ENCODE assay signal across 13 mouse cellular contexts in genomic region chr9:44254508-44255135, GRCm38 (mm10). TPM values are rescaled to one million over a fixed set of nuclear protein-coding genes. Genes with fewer than 3 reads are reported as not detected.
DNase-seq lines count a peak whose midpoint lies in the region; ATAC-seq and TF ChIP-seq lines count a peak whose summit lies in the region.
"Had no signal": no experiment of that assay in that cellular context is flagged by ENCODE, and none has a peak within 500 bp of the region (broad histone marks: within the 10 kb centered on the region; RNA-seq: fewer than 3 reads in every experiment).

No protein-coding gene starts in this region.

- no peak overlapping the region for H3K4me3 ChIP-seq in neural tube, embryonic 12.5 days
- H3K4me3 ChIP-seq in forebrain, embryonic 14.5 days (ENCODE audit: low read depth, low read length): no peak overlapping the region
- no peak overlapping the region for H3K4me3 ChIP-seq in limb, embryonic 11.5 days (ENCODE audit: low read depth, low read length)
- no peak overlapping the region for H3K4me3 ChIP-seq in neural tube, embryonic 14.5 days (ENCODE audit: low read depth, low read length)
- H3K4me3 ChIP-seq in gastrocnemius, adult 2 months: no peak overlapping the region
- H3K4me3 ChIP-seq: liver, embryonic 13.5 days had no signal

- H3K9ac ChIP-seq in neural tube, embryonic 12.5 days: no peak overlapping the region
- no peak overlapping the region for H3K9ac ChIP-seq in forebrain, embryonic 14.5 days (ENCODE audit: low read length)
- H3K9ac ChIP-seq in limb, embryonic 11.5 days (ENCODE audit: low read length): no peak overlapping the region
- H3K9ac ChIP-seq in neural tube, embryonic 14.5 days (replicated peaks; ENCODE audit: low read depth, low read length): no peak overlapping the region
- H3K9ac ChIP-seq: liver, embryonic 13.5 days had no signal

- peak overlapping the region; percentile 20; the same call in 1 of the 2 replicates for H3K4me2 ChIP-seq in neural tube, embryonic 12.5 days (replicated peaks)
- H3K4me2 ChIP-seq in forebrain, embryonic 14.5 days (ENCODE audit: low read length): 0 out of 2 replicates have a peak overlapping the region, but pooled peaks have one; percentile 14
- H3K4me2 ChIP-seq in limb, embryonic 11.5 days (ENCODE audit: low read depth, severe bottlenecking): no peak overlapping the region; the same call in 1 of the 2 replicates
- no peak overlapping the region for H3K4me2 ChIP-seq in neural tube, embryonic 14.5 days (ENCODE audit: low read depth, low read length)
- H3K4me2 ChIP-seq: liver, embryonic 13.5 days had no signal

- peak; percentile 68; the same call in 1 of the 2 replicates for ATAC-seq in neural tube, embryonic 12.5 days (ENCODE audit: low FRiP score, low read depth)
- peak; percentile 86 for ATAC-seq in forebrain, embryonic 14.5 days
- ATAC-seq in limb, embryonic 11.5 days (ENCODE audit: insufficient number of reproducible peaks, low FRiP score, low TSS enrichment, low read depth): no peak
- ATAC-seq in neural tube, embryonic 14.5 days (ENCODE audit: low read depth): no peak; the same call in none of the 2 replicates

- H3K9me3 ChIP-seq in neural tube, embryonic 12.5 days: no peaks in the 10 kb centered on the region
- H3K9me3 ChIP-seq in forebrain, embryonic 14.5 days (replicated peaks; ENCODE audit: control insufficient read depth, low read length): no peaks in the 10 kb centered on the region
- no peaks in the 10 kb centered on the region for H3K9me3 ChIP-seq in limb, embryonic 11.5 days (ENCODE audit: control insufficient read depth, low read length)
- no peaks in the 10 kb centered on the region for H3K9me3 ChIP-seq in neural tube, embryonic 14.5 days (ENCODE audit: control insufficient read depth, low read length)
- H3K9me3 ChIP-seq: liver, embryonic 13.5 days had no signal

- DNase-seq in neural tube, embryonic 10.5 days (ENCODE audit: extremely low spot score, low spot score): no peak
- DNase-seq in forebrain, embryonic 14.5 days (ENCODE audit: low spot score): peak; percentile 89
- DNase-seq in limb, embryonic 11.5 days (ENCODE audit: low spot score): peak; percentile 59
- no peak for DNase-seq in yolk sac, embryonic 10.5 days (ENCODE audit: low spot score)
- no peak for DNase-seq in gastrocnemius, adult 2 months
- no peak for DNase-seq in left cerebral cortex, postnatal 36 days (ENCODE audit: low spot score in 2 of 2)
- DNase-seq: liver, embryonic 13.5 days had no signal

- no peak overlapping the region for H3K27ac ChIP-seq in neural tube, embryonic 12.5 days
- peak overlapping the region; percentile 85 for H3K27ac ChIP-seq in forebrain, embryonic 14.5 days (ENCODE audit: low read depth, low read length)
- peak overlapping the region; percentile 76; the same call in 1 of the 2 replicates for H3K27ac ChIP-seq in limb, embryonic 11.5 days (replicated peaks; ENCODE audit: low read depth, low read length)
- H3K27ac ChIP-seq in neural tube, embryonic 14.5 days (ENCODE audit: low read depth, low read length): peak overlapping the region; percentile 40; the same call in 1 of the 2 replicates
- H3K27ac ChIP-seq in gastrocnemius, adult 2 months: no peak overlapping the region
- H3K27ac ChIP-seq: liver, embryonic 13.5 days; macrophage had no signal

- peaks cover 27% of the 10 kb centered on the region for H3K4me1 ChIP-seq in neural tube, embryonic 12.5 days
- H3K4me1 ChIP-seq in forebrain, embryonic 14.5 days (ENCODE audit: control insufficient read depth, insufficient read depth, low read length): peaks cover 28% of the 10 kb centered on the region
- peaks cover 15% of the 10 kb centered on the region for H3K4me1 ChIP-seq in limb, embryonic 11.5 days (ENCODE audit: control insufficient read depth, insufficient read depth, low read length)
- H3K4me1 ChIP-seq in neural tube, embryonic 14.5 days (ENCODE audit: control insufficient read depth, insufficient read depth, low read length): peaks cover 20% of the 10 kb centered on the region

- TF ChIP-seq CTCF in gastrocnemius, adult 2 months (IDR thresholded peaks at IDR 0.05): no peak

- no peaks in the 10 kb centered on the region for H3K27me3 ChIP-seq in neural tube, embryonic 12.5 days (replicated peaks)
- no peaks in the 10 kb centered on the region for H3K27me3 ChIP-seq in forebrain, embryonic 14.5 days (replicated peaks; ENCODE audit: control insufficient read depth, insufficient read depth, low read length)
- no peaks in the 10 kb centered on the region for H3K27me3 ChIP-seq in limb, embryonic 11.5 days (ENCODE audit: control insufficient read depth, insufficient read depth, low read length)
- H3K27me3 ChIP-seq in neural tube, embryonic 14.5 days (ENCODE audit: control insufficient read depth, insufficient read depth, low read length): no peaks in the 10 kb centered on the region
- H3K27me3 ChIP-seq: liver, embryonic 13.5 days had no signal

- WGBS in neural tube, embryonic 12.5 days: 17% methylated on average over 5 of the region's 5 CpGs
- WGBS in forebrain, embryonic 14.5 days: 2% methylated on average over 5 of the region's 5 CpGs
- 11% methylated on average over 5 of the region's 5 CpGs for WGBS in limb, embryonic 11.5 days
- WGBS in neural tube, embryonic 14.5 days: 3% methylated on average over 5 of the region's 5 CpGs

- intact Hi-C loops in gastrocnemius, adult 2 months (cut with DNase I): no loop called here
- intact Hi-C loops in left cerebral cortex, postnatal 36 days (cut with DNase I): no loop called here

- H3K36me3 ChIP-seq in neural tube, embryonic 12.5 days: no peaks in the 10 kb centered on the region
- no peaks in the 10 kb centered on the region for H3K36me3 ChIP-seq in forebrain, embryonic 14.5 days (ENCODE audit: control insufficient read depth, insufficient read depth, low read length)
- H3K36me3 ChIP-seq in limb, embryonic 11.5 days (ENCODE audit: control insufficient read depth, insufficient read depth, low read length): no peaks in the 10 kb centered on the region
- no peaks in the 10 kb centered on the region for H3K36me3 ChIP-seq in neural tube, embryonic 14.5 days (ENCODE audit: control insufficient read depth, insufficient read depth, low read length)
- H3K36me3 ChIP-seq: liver, embryonic 13.5 days had no signal

RNA-seq across cellular contexts. Expression of gene Pdzd3, which starts 3.4 kb away (rescaled TPM):
- polyA plus RNA-seq in neural tube, embryonic 12.5 days (2016; fragmentation: Nextera tagmentation; extraction: Ambion mirVana): 0.09 and 0.14 TPM in 2 replicates
- polyA plus RNA-seq in forebrain, embryonic 14.5 days (2014; fragmentation: Nextera tagmentation; extraction: Ambion mirVana): 0.32 and 0.52 TPM in 2 replicates
- 0.08 TPM in 1 of 2 replicates, not detected in the other for polyA plus RNA-seq in limb, embryonic 11.5 days (2014; fragmentation: Nextera tagmentation; extraction: Ambion mirVana)
- 0.12 and 0.23 TPM in 2 replicates for polyA plus RNA-seq in neural tube, embryonic 14.5 days (2014; fragmentation: Nextera tagmentation; extraction: Ambion mirVana)
- 1 to 10 TPM in 1 of 2 experiments, under 1 TPM in 1; 0.97 to 1.6 TPM for total RNA-seq in gastrocnemius, adult 2 months (2021)
- total RNA-seq in left cerebral cortex, postnatal 36 days (2021): under 1 TPM; 0.57 to 0.82 TPM
- total RNA-seq: adrenal gland, adult 2 months had no signal
- polyA plus RNA-seq: adrenal gland, adult 2 months; C2C12; macrophage had no signal

RNA-seq across cellular contexts. Expression of gene Nlrx1, which starts 13.8 kb away (rescaled TPM):
- 3.7 and 3.8 TPM in 2 replicates for polyA plus RNA-seq in neural tube, embryonic 12.5 days (2016; fragmentation: Nextera tagmentation; extraction: Ambion mirVana)
- polyA plus RNA-seq in forebrain, embryonic 14.5 days (2014; fragmentation: Nextera tagmentation; extraction: Ambion mirVana): 4.6 and 4.8 TPM in 2 replicates
- 2.7 and 3.0 TPM in 2 replicates for polyA plus RNA-seq in limb, embryonic 11.5 days (2014; fragmentation: Nextera tagmentation; extraction: Ambion mirVana)
- 3.7 and 4.5 TPM in 2 replicates for polyA plus RNA-seq in neural tube, embryonic 14.5 days (2014; fragmentation: Nextera tagmentation; extraction: Ambion mirVana)
- 10 to 100 TPM; 19.2 to 20.8 TPM for total RNA-seq in gastrocnemius, adult 2 months (2021)
- 10 to 100 TPM; 12.1 to 14.1 TPM for total RNA-seq in left cerebral cortex, postnatal 36 days (2021)

RNA-seq across cellular contexts. Expression of gene Ccdc153, which starts 14.1 kb away (rescaled TPM):
- polyA plus RNA-seq in neural tube, embryonic 12.5 days (2016; fragmentation: Nextera tagmentation; extraction: Ambion mirVana): not detected in 2 replicates
- polyA plus RNA-seq in forebrain, embryonic 14.5 days (2014; fragmentation: Nextera tagmentation; extraction: Ambion mirVana): not detected in 2 replicates
- polyA plus RNA-seq in limb, embryonic 11.5 days (2014; fragmentation: Nextera tagmentation; extraction: Ambion mirVana): not detected in 2 replicates
- not detected in 2 replicates for polyA plus RNA-seq in neural tube, embryonic 14.5 days (2014; fragmentation: Nextera tagmentation; extraction: Ambion mirVana)
- total RNA-seq in gastrocnemius, adult 2 months (2021): not detected
- 1 to 10 TPM; 1.3 to 2.7 TPM for total RNA-seq in left cerebral cortex, postnatal 36 days (2021)
- polyA plus RNA-seq: liver, embryonic 13.5 days; macrophage; stomach, embryonic 14.5 days had no signal

RNA-seq across cellular contexts. Expression of gene Cbl, which starts 20.8 kb away (rescaled TPM):
- polyA plus RNA-seq in neural tube, embryonic 12.5 days (2016; fragmentation: Nextera tagmentation; extraction: Ambion mirVana): 22.1 and 25.5 TPM in 2 replicates
- 13.4 and 17.3 TPM in 2 replicates for polyA plus RNA-seq in forebrain, embryonic 14.5 days (2014; fragmentation: Nextera tagmentation; extraction: Ambion mirVana)
- 19.2 and 21.7 TPM in 2 replicates for polyA plus RNA-seq in limb, embryonic 11.5 days (2014; fragmentation: Nextera tagmentation; extraction: Ambion mirVana)
- polyA plus RNA-seq in neural tube, embryonic 14.5 days (2014; fragmentation: Nextera tagmentation; extraction: Ambion mirVana): 19.7 and 22.6 TPM in 2 replicates
- 10 to 100 TPM in 1 of 2 experiments, 1 to 10 TPM in 1; 7.5 to 13.4 TPM for total RNA-seq in gastrocnemius, adult 2 months (2021)
- 10 to 100 TPM; 45.2 to 65.1 TPM for total RNA-seq in left cerebral cortex, postnatal 36 days (2021)

RNA-seq across cellular contexts. Expression of gene Abcg4, which starts 33.8 kb away (rescaled TPM):
- polyA plus RNA-seq in neural tube, embryonic 12.5 days (2016; fragmentation: Nextera tagmentation; extraction: Ambion mirVana): 12.2 and 13.8 TPM in 2 replicates
- polyA plus RNA-seq in forebrain, embryonic 14.5 days (2014; fragmentation: Nextera tagmentation; extraction: Ambion mirVana): 7.1 and 8.1 TPM in 2 replicates
- 3.4 and 3.7 TPM in 2 replicates for polyA plus RNA-seq in limb, embryonic 11.5 days (2014; fragmentation: Nextera tagmentation; extraction: Ambion mirVana)
- 21.4 and 25.0 TPM in 2 replicates for polyA plus RNA-seq in neural tube, embryonic 14.5 days (2014; fragmentation: Nextera tagmentation; extraction: Ambion mirVana)
- under 1 TPM; 0.28 to 0.97 TPM for total RNA-seq in gastrocnemius, adult 2 months (2021)
- 10 to 100 TPM; 56.6 to 65.0 TPM for total RNA-seq in left cerebral cortex, postnatal 36 days (2021)
- polyA plus RNA-seq: macrophage had no signal

Comparison
In these comparisons a context has a peak if more than half of its experiments do, and no peak if none do; other contexts are left out.
1. ATAC-seq: peak in neural tube, embryonic 12.5 days (single experiment) and forebrain, embryonic 14.5 days (single experiment); none in limb, embryonic 11.5 days (single experiment) and neural tube, embryonic 14.5 days (single experiment).
2. H3K27ac ChIP-seq: peak in forebrain, embryonic 14.5 days (single experiment), limb, embryonic 11.5 days (single experiment) and neural tube, embryonic 14.5 days (single experiment); none in neural tube, embryonic 12.5 days (single experiment) and gastrocnemius, adult 2 months (single experiment).
3. H3K4me2 ChIP-seq: peak in neural tube, embryonic 12.5 days (single experiment) and forebrain, embryonic 14.5 days (single experiment); none in limb, embryonic 11.5 days (single experiment) and neural tube, embryonic 14.5 days (single experiment).
4. DNase-seq: peak in forebrain, embryonic 14.5 days (single experiment) and limb, embryonic 11.5 days (single experiment); none in neural tube, embryonic 10.5 days (single experiment), yolk sac, embryonic 10.5 days (single experiment), gastrocnemius, adult 2 months (single experiment) and left cerebral cortex, postnatal 36 days (0 of 2).